26 mouse cellular contexts compared by ENCODE assay signal in genomic region chr10:103142526-103142925, GRCm38 (mm10).
DNase-seq lines count a peak whose midpoint lies in the region; ATAC-seq and TF ChIP-seq lines count a peak whose summit lies in the region.
"Had no signal": no experiment of that assay in that cellular context is flagged by ENCODE, and none has a peak within 500 bp of the region (broad histone marks: within the 10 kb centered on the region; RNA-seq: fewer than 3 reads in every experiment).

No protein-coding gene starts in this region.

- peak overlapping the region; percentile 35 for H3K4me2 ChIP-seq in embryonic facial prominence, embryonic 13.5 days
- no peak overlapping the region for H3K4me2 ChIP-seq in lung, embryonic 14.5 days
- no peak overlapping the region for H3K4me2 ChIP-seq in stomach, postnatal 0 days (replicated peaks; ENCODE audit: low read depth)
- H3K4me2 ChIP-seq: forebrain, embryonic 13.5 days; heart, embryonic 13.5 days; hindbrain, embryonic 15.5 days; intestine, embryonic 15.5 days; limb, embryonic 13.5 days; liver, embryonic 13.5 days; lung, embryonic 15.5 days; midbrain, embryonic 12.5 days; neural tube, embryonic 12.5 days had no signal

- TF ChIP-seq POLR2A in brain, embryonic 14.5 days (IDR thresholded peaks at IDR 0.05; ENCODE audit: borderline replicate concordance, extremely low read depth, insufficient read depth, insufficient read length, poor library complexity, severe bottlenecking): no peak

- no peak for ATAC-seq in embryonic facial prominence, embryonic 13.5 days (ENCODE audit: insufficient number of reproducible peaks, insufficient read depth, low FRiP score, low TSS enrichment, low read depth)
- no peak for ATAC-seq in lung, embryonic 14.5 days (ENCODE audit: insufficient read depth)
- ATAC-seq in stomach, postnatal 0 days (ENCODE audit: low FRiP score, low TSS enrichment): no peak
- ATAC-seq: forebrain, embryonic 13.5 days; intestine, embryonic 15.5 days had no signal

- peak overlapping the region; percentile 4; the same call in 1 of the 2 replicates for H3K4me3 ChIP-seq in embryonic facial prominence, embryonic 13.5 days
- no peak overlapping the region for H3K4me3 ChIP-seq in embryonic facial prominence, embryonic 10.5 days
- H3K4me3 ChIP-seq in lung, embryonic 14.5 days (ENCODE audit: low read depth, low read length): no peak overlapping the region
- H3K4me3 ChIP-seq in stomach, postnatal 0 days (ENCODE audit: low read depth, low read length): no peak overlapping the region
- H3K4me3 ChIP-seq: forebrain, embryonic 13.5 days; heart, embryonic 13.5 days; hindbrain, embryonic 15.5 days; intestine, embryonic 15.5 days; limb, embryonic 13.5 days; liver, embryonic 13.5 days; lung, embryonic 15.5 days; midbrain, embryonic 12.5 days; neural tube, embryonic 12.5 days had no signal

- no peak for TF ChIP-seq EP300 in stomach, postnatal 0 days (optimal IDR thresholded peaks at IDR 0.05)

- H3K9ac ChIP-seq in embryonic facial prominence, embryonic 13.5 days: no peak overlapping the region
- H3K9ac ChIP-seq in lung, embryonic 14.5 days: no peak overlapping the region
- no peak overlapping the region for H3K9ac ChIP-seq in stomach, postnatal 0 days (ENCODE audit: low read length)
- H3K9ac ChIP-seq: forebrain, embryonic 13.5 days; heart, embryonic 13.5 days; hindbrain, embryonic 15.5 days; intestine, embryonic 15.5 days; limb, embryonic 13.5 days; liver, embryonic 13.5 days; lung, embryonic 15.5 days; midbrain, embryonic 12.5 days; neural tube, embryonic 12.5 days had no signal

- H3K27ac ChIP-seq in embryonic facial prominence, embryonic 13.5 days: no peak overlapping the region
- no peak overlapping the region for H3K27ac ChIP-seq in embryonic facial prominence, embryonic 10.5 days (replicated peaks)
- H3K27ac ChIP-seq in lung, embryonic 14.5 days (ENCODE audit: low read depth): no peak overlapping the region
- H3K27ac ChIP-seq in stomach, postnatal 0 days (replicated peaks): no peak overlapping the region
- H3K27ac ChIP-seq: forebrain, embryonic 13.5 days; heart, embryonic 13.5 days; hindbrain, embryonic 15.5 days; intestine, embryonic 15.5 days; limb, embryonic 13.5 days; liver, embryonic 13.5 days; lung, embryonic 15.5 days; macrophage; midbrain, embryonic 12.5 days; neural tube, embryonic 12.5 days had no signal

- DNase-seq in embryonic facial prominence, embryonic 10.5 days (ENCODE audit: low spot score): no peak
- DNase-seq in lung, embryonic 14.5 days: peak; percentile 5
- no peak for DNase-seq in lung, postnatal 36 days
- DNase-seq in brain, embryonic 14.5 days (ENCODE audit: low read depth): peak; percentile 9
- no peak for DNase-seq in stomach, postnatal 0 days (ENCODE audit: low spot score)
- DNase-seq in cerebellum, adult 9-11 months: no peak
- no peak for DNase-seq in gastrocnemius, postnatal 10 days
- DNase-seq: B cell, adult 2 months; cerebellum, postnatal 14 days; gastrocnemius, postnatal 14 days; heart, adult 18-20 months; kidney, postnatal 14 days; layer of hippocampus, adult 9-11 months; liver, embryonic 13.5 days; right cerebral cortex, postnatal 14 days; thymus, adult 18-20 months had no signal

- H3K36me3 ChIP-seq in embryonic facial prominence, embryonic 13.5 days: no peaks in the 10 kb centered on the region
- H3K36me3 ChIP-seq in embryonic facial prominence, embryonic 10.5 days (replicated peaks): no peaks in the 10 kb centered on the region
- no peaks in the 10 kb centered on the region for H3K36me3 ChIP-seq in lung, embryonic 14.5 days (ENCODE audit: insufficient read depth)
- no peaks in the 10 kb centered on the region for H3K36me3 ChIP-seq in stomach, postnatal 0 days (ENCODE audit: control insufficient read depth, insufficient read depth, low read length)
- H3K36me3 ChIP-seq: heart, embryonic 13.5 days; hindbrain, embryonic 15.5 days; intestine, embryonic 15.5 days; limb, embryonic 13.5 days; liver, embryonic 13.5 days; lung, embryonic 15.5 days; midbrain, embryonic 12.5 days; neural tube, embryonic 12.5 days had no signal

- no peaks in the 10 kb centered on the region for H3K27me3 ChIP-seq in embryonic facial prominence, embryonic 13.5 days
- H3K27me3 ChIP-seq in embryonic facial prominence, embryonic 10.5 days (replicated peaks; ENCODE audit: low read depth, poor library complexity, severe bottlenecking): no peaks in the 10 kb centered on the region
- H3K27me3 ChIP-seq in lung, embryonic 14.5 days (ENCODE audit: insufficient read depth, low read length): no peaks in the 10 kb centered on the region
- no peaks in the 10 kb centered on the region for H3K27me3 ChIP-seq in stomach, postnatal 0 days (ENCODE audit: control insufficient read depth, insufficient read depth, low read length)
- H3K27me3 ChIP-seq: forebrain, embryonic 13.5 days; heart, embryonic 13.5 days; hindbrain, embryonic 15.5 days; intestine, embryonic 15.5 days; limb, embryonic 13.5 days; liver, embryonic 13.5 days; lung, embryonic 15.5 days; midbrain, embryonic 12.5 days; neural tube, embryonic 12.5 days had no signal

- no peaks in the 10 kb centered on the region for H3K9me3 ChIP-seq in embryonic facial prominence, embryonic 13.5 days
- H3K9me3 ChIP-seq in embryonic facial prominence, embryonic 10.5 days: no peaks in the 10 kb centered on the region
- no peaks in the 10 kb centered on the region for H3K9me3 ChIP-seq in lung, embryonic 14.5 days (ENCODE audit: low read depth, low read length)
- H3K9me3 ChIP-seq in stomach, postnatal 0 days (ENCODE audit: control insufficient read depth, low read length): no peaks in the 10 kb centered on the region
- H3K9me3 ChIP-seq: forebrain, embryonic 13.5 days; heart, embryonic 13.5 days; hindbrain, embryonic 15.5 days; intestine, embryonic 15.5 days; limb, embryonic 13.5 days; liver, embryonic 13.5 days; lung, embryonic 15.5 days; midbrain, embryonic 12.5 days; neural tube, embryonic 12.5 days had no signal

- no peaks in the 10 kb centered on the region for H3K4me1 ChIP-seq in embryonic facial prominence, embryonic 13.5 days
- no peaks in the 10 kb centered on the region for H3K4me1 ChIP-seq in embryonic facial prominence, embryonic 10.5 days
- H3K4me1 ChIP-seq in lung, embryonic 14.5 days (ENCODE audit: insufficient read depth): no peaks in the 10 kb centered on the region
- H3K4me1 ChIP-seq in stomach, postnatal 0 days (replicated peaks; ENCODE audit: control insufficient read depth, insufficient read depth): no peaks in the 10 kb centered on the region
- H3K4me1 ChIP-seq: forebrain, embryonic 13.5 days; heart, embryonic 13.5 days; hindbrain, embryonic 15.5 days; intestine, embryonic 15.5 days; limb, embryonic 13.5 days; liver, embryonic 13.5 days; lung, embryonic 15.5 days; midbrain, embryonic 12.5 days; neural tube, embryonic 12.5 days had no signal

- TF ChIP-seq CTCF in lung, embryonic 14.5 days (IDR thresholded peaks at IDR 0.05; ENCODE audit: low read depth): no peak
- TF ChIP-seq CTCF in brain, embryonic 14.5 days (IDR thresholded peaks at IDR 0.05; ENCODE audit: borderline replicate concordance, extremely low read depth, insufficient read depth, insufficient read length): no peak
- 0 out of 2 replicates have a peak, but pooled peaks have one; percentile 8 for TF ChIP-seq CTCF in stomach, postnatal 0 days (IDR thresholded peaks at IDR 0.05; ENCODE audit: low read depth)

- 53% methylated on average over 4 of the region's 4 CpGs for WGBS in embryonic facial prominence, embryonic 13.5 days
- 55% methylated on average over 4 of the region's 4 CpGs for WGBS in embryonic facial prominence, embryonic 10.5 days
- WGBS in lung, embryonic 14.5 days: 53% methylated on average over 4 of the region's 4 CpGs
- 57% methylated on average over 4 of the region's 4 CpGs for WGBS in stomach, postnatal 0 days

Comparison
In these comparisons a context has a peak if more than half of its experiments do, and no peak if none do; other contexts are left out.
1. DNase-seq: peak in lung, embryonic 14.5 days (single experiment) and brain, embryonic 14.5 days (single experiment); none in embryonic facial prominence, embryonic 10.5 days (single experiment), lung, postnatal 36 days (single experiment), stomach, postnatal 0 days (single experiment), cerebellum, adult 9-11 months (single experiment) and gastrocnemius, postnatal 10 days (single experiment).